Mouse (Mus musculus): ENCODE measurements at regions not wholly inside any gene's neighbourhood (a gene's known extent, or its start where the extent isn't known, plus 50 kb on each side); places are given as distances from the start of the nearest gene placed in this dataset.

DNA sequence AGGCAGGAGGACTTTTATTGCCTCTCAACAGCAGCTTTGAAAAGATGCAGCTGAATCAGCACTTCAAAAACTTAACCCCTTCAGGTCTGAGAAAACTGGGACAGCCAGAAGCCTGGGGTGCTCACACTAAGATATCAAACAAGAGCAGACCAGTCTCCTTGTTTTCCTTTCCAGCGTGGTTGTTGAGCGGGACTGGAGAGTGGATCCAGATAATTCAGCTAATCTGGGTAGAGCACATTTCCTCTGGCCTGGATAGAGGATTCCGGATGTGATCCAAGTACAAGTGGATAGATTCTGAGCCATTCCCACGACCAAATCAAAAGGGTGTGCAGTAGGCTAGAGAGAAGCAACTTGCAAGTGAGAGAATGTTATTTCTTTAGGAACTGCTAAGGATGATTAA, 68.7 kb upstream of the Pum3 start:
- 66% methylated on average over 4 of the region's 4 CpGs for WGBS
- Histone ChIP-seq H3K9ac (ENCODE audit: low read length) (no peak overlapping the region), H3K4me2 (ENCODE audit: low read depth, low read length) (no peak overlapping the region), H3K4me1 (ENCODE audit: control insufficient read depth, insufficient read depth, low read length) (no peaks in the 10 kb centered on the region), H3K4me3 (ENCODE audit: low read length) (no peak overlapping the region), H3K36me3 (ENCODE audit: control insufficient read depth, insufficient read depth) (no peaks in the 10 kb centered on the region), H3K9me3 (replicated peaks; ENCODE audit: control insufficient read depth, low read length) (0 out of 2 replicates have a peak, but pooled peaks cover 2% of the 10 kb centered on the region), H3K27ac (ENCODE audit: low read length) (no peak overlapping the region), H3K27me3 (ENCODE audit: control insufficient read depth, insufficient read depth, low read length) (no peaks in the 10 kb centered on the region)
- ATAC-seq (replicated peaks; ENCODE audit: extremely low read depth, insufficient read depth, low FRiP score) = no peak

DNA sequence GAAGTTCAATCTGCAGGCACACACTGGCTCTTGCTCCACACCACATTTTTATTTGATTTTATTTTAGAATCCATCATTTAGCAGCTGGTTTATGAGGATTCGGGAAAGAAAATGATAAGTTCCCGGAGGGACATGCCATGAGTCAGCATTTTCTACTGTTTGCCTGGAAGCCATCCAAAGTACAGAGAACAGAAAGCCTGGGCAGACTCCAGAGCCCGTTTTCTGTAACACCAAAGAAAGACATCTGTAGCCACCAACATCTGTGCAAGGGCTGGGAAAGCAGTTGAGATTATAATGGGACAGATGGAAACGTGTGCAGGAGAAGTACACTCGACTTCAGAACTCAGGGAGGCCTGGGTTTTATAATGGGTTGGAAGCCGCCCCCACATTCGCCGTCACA, 62.8 kb upstream of the Pum3 start:
- Histone ChIP-seq H3K4me2 (ENCODE audit: low read depth, low read length) (no peak overlapping the region), H3K4me3 (ENCODE audit: low read length) (no peak overlapping the region), H3K9ac (ENCODE audit: low read length) (no peak overlapping the region), H3K4me1 (ENCODE audit: control insufficient read depth, insufficient read depth, low read length) (no peaks in the 10 kb centered on the region), H3K27me3 (ENCODE audit: control insufficient read depth, insufficient read depth, low read length) (no peaks in the 10 kb centered on the region), H3K27ac (ENCODE audit: low read length) (no peak overlapping the region), H3K9me3 (replicated peaks; ENCODE audit: control insufficient read depth, low read length) (no peaks in the 10 kb centered on the region; the same call in 1 of the 2 replicates), H3K36me3 (ENCODE audit: control insufficient read depth, insufficient read depth) (no peaks in the 10 kb centered on the region)
- 77% methylated on average over 8 of the region's 8 CpGs for WGBS
- no peak for ATAC-seq (replicated peaks; ENCODE audit: extremely low read depth, insufficient read depth, low FRiP score)

DNA sequence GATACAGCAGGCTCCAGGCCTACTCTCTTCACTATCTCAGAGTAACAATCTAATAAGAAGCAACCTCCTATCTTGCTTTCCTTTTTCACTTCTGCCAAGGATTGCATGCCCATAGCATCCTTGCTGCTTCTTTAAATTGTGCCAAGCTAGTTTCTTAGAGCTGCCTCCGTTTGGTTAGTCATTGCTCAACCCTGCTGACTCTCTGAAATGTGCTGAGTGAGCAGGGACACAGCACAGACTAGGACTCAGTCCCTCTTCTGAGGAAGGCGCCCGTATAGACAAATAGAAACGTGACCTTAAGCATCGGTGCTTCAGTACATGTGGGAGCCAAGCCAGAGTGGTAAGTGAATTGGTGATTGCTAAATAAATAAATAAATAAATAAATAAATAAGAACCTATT, 62.2 kb upstream of the Pum3 start:
- Histone ChIP-seq H3K4me1 (ENCODE audit: control insufficient read depth, insufficient read depth, low read length) (no peaks in the 10 kb centered on the region), H3K27me3 (ENCODE audit: control insufficient read depth, insufficient read depth, low read length) (no peaks in the 10 kb centered on the region), H3K27ac (ENCODE audit: low read length) (no peak overlapping the region), H3K9ac (ENCODE audit: low read length) (no peak overlapping the region), H3K36me3 (ENCODE audit: control insufficient read depth, insufficient read depth) (no peaks in the 10 kb centered on the region), H3K4me3 (ENCODE audit: low read length) (no peak overlapping the region), H3K4me2 (ENCODE audit: low read depth, low read length) (no peak overlapping the region), H3K9me3 (replicated peaks; ENCODE audit: control insufficient read depth, low read length) (no peaks in the 10 kb centered on the region; the same call in 1 of the 2 replicates)
- WGBS = 77% methylated on average over 5 of the region's 5 CpGs
- ATAC-seq (replicated peaks; ENCODE audit: extremely low read depth, insufficient read depth, low FRiP score) = no peak

DNA sequence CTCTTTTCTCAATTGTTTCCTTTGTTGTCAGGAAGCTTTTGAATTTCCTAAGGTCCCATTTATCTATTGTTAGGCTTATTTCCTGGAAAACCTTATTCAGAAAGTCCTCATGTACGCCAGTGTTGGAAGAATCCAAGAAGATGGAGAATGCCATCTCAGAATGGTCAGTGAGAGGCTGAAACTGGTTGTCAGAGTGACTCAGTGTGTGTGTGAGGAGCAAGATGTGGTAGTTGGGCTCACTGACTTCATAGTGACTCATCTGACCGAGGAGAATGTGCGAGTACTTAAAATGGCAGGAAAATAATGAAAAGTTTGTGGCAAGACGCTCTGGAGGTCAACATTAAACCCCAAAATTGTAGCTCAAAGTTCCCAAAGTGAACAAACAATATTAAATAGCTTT, 59.4 kb upstream of the Pum3 start:
- Histone ChIP-seq H3K4me2 (ENCODE audit: low read depth, low read length) (no peak overlapping the region), H3K27ac (ENCODE audit: low read length) (no peak overlapping the region), H3K4me3 (ENCODE audit: low read length) (no peak overlapping the region), H3K27me3 (ENCODE audit: control insufficient read depth, insufficient read depth, low read length) (no peaks in the 10 kb centered on the region), H3K36me3 (ENCODE audit: control insufficient read depth, insufficient read depth) (no peaks in the 10 kb centered on the region), H3K9ac (ENCODE audit: low read length) (no peak overlapping the region), H3K9me3 (replicated peaks; ENCODE audit: control insufficient read depth, low read length) (no peaks in the 10 kb centered on the region; the same call in 1 of the 2 replicates), H3K4me1 (ENCODE audit: control insufficient read depth, insufficient read depth, low read length) (no peaks in the 10 kb centered on the region)
- ATAC-seq (replicated peaks; ENCODE audit: extremely low read depth, insufficient read depth, low FRiP score) = no peak
- 78% methylated on average over 4 of the region's 4 CpGs for WGBS
